Mouse (Mus musculus) CH12.LX (cell line): ENCODE measurements around the gene Zfp202. TPM values are rescaled to one million over a fixed set of nuclear protein-coding genes. Genes with fewer than 3 reads are reported as not detected.

Source experiments
- DNase-seq: peaks from one replicate; pipeline ENCODE4 v3.0.0-alpha.2; 2013; ENCODE audit errors: extremely low read depth
- H3K27ac ChIP-seq: 2 replicates; pipeline ENCODE4 v1.5.1; 2012; ENCODE audit warnings: low read depth, mild to moderate bottlenecking, control low read depth, moderate library complexity; ENCODE audit not compliant: insufficient read depth
- H3K27me3 ChIP-seq: replicated peaks from 2 replicates; pipeline ENCODE3; 2012; ENCODE audit warnings: inconsistent platforms
- H3K36me3 ChIP-seq, 2 experiments: replicated peaks in 1 of 2; 2 replicates each; pipeline versions ENCODE3 to v1.6.1; 2012; ENCODE audit warnings: inconsistent platforms in 1 of 2, low read length in 1 of 2, mild to moderate bottlenecking in 1 of 2, mixed read lengths in 1 of 2, moderate library complexity in 1 of 2; ENCODE audit not compliant: control insufficient read depth in 1 of 2, insufficient read depth in 1 of 2
- H3K4me1 ChIP-seq, 2 experiments: 2 replicates each; pipeline ENCODE4 v1.6.1; 2012; ENCODE audit warnings: inconsistent platforms in 1 of 2, moderate library complexity in 1 of 2; ENCODE audit not compliant: insufficient read depth in 2 of 2, control insufficient read depth in 1 of 2
- H3K4me2 ChIP-seq: 2 replicates; pipeline ENCODE4 v1.6.1; 2012; ENCODE audit warnings: low read depth, mild to moderate bottlenecking, control low read depth; ENCODE audit not compliant: poor library complexity, insufficient read depth, severe bottlenecking
- H3K4me3 ChIP-seq, 3 experiments: fragments of 150-350 bp in 1 of 3; sonication (generic) in 1 of 3; replicated peaks in 1 of 3; 2 replicates each; pipeline versions ENCODE3 to v1.5.1; 2011 to 2012; ENCODE audit warnings: low read depth in 2 of 3, low read length in 2 of 3, mild to moderate bottlenecking in 2 of 3, moderate library complexity in 2 of 3, control low read depth in 1 of 3, improper control_type of control experiment in 1 of 3, inconsistent platforms in 1 of 3, mixed read lengths in 1 of 3; ENCODE audit not compliant: poor library complexity in 1 of 3
- H3K79me2 ChIP-seq: replicated peaks from 2 replicates; pipeline ENCODE4 v1.6.1; 2012; ENCODE audit warnings: mild to moderate bottlenecking, moderate library complexity; ENCODE audit not compliant: control insufficient read depth, poor library complexity, insufficient read depth, severe bottlenecking; ENCODE audit errors: extremely low read depth
- H3K9ac ChIP-seq: 2 replicates; pipeline ENCODE4 v1.6.1; 2012; ENCODE audit warnings: low read depth, mild to moderate bottlenecking, control low read depth, moderate library complexity; ENCODE audit not compliant: insufficient read depth
- H3K9me3 ChIP-seq: replicated peaks from 2 replicates; pipeline ENCODE3; 2012; ENCODE audit warnings: low read length, inconsistent platforms, mixed read lengths
- CHD1 ChIP-seq: IDR thresholded peaks from 2 replicates; pipeline ENCODE4 v1.6.1; 2012; ENCODE audit warnings: low read depth, low read length, improper control_type of control experiment, inconsistent platforms
- CHD2 ChIP-seq: IDR thresholded peaks from 2 replicates; pipeline ENCODE4 v1.6.1; 2011; ENCODE audit warnings: low read length, improper control_type of control experiment
- CTCF ChIP-seq, 2 experiments: IDR thresholded peaks in 1 of 2; conservative IDR thresholded peaks in 1 of 2; 2 replicates each; pipeline ENCODE4 v1.5.1; 2011 to 2012; ENCODE audit warnings: low read depth in 2 of 2, low read length in 2 of 2, improper control_type of control experiment in 1 of 2, inconsistent platforms in 1 of 2, mild to moderate bottlenecking in 1 of 2, moderate library complexity in 1 of 2
- E2F4 ChIP-seq: IDR thresholded peaks from 2 replicates; pipeline ENCODE4 v1.6.1; 2011; ENCODE audit warnings: low read depth, low read length, improper control_type of control experiment; ENCODE audit not compliant: insufficient replicate concordance
- EP300 ChIP-seq: IDR thresholded peaks from 2 replicates; pipeline ENCODE4 v1.6.1; 2011; ENCODE audit warnings: low read length, improper control_type of control experiment
- ETS1 ChIP-seq: conservative IDR thresholded peaks from 2 replicates; pipeline ENCODE4 v1.6.1; 2012; ENCODE audit warnings: low read depth, mild to moderate bottlenecking, inconsistent platforms, low read length, improper control_type of control experiment, moderate library complexity
- IRF4 ChIP-seq: IDR thresholded peaks from 2 replicates; pipeline ENCODE4 v1.6.1; 2014; ENCODE audit warnings: low read depth, mild to moderate bottlenecking, inconsistent platforms, low read length, improper control_type of control experiment
- JUN ChIP-seq: IDR thresholded peaks from 2 replicates; pipeline ENCODE4 v1.6.1; 2011; ENCODE audit warnings: low read depth, mild to moderate bottlenecking, low read length, improper control_type of control experiment, moderate library complexity; ENCODE audit not compliant: insufficient read depth
- JUND ChIP-seq: conservative IDR thresholded peaks from 2 replicates; pipeline ENCODE4 v1.6.1; 2011; ENCODE audit warnings: low read depth, low read length, improper control_type of control experiment
- KAT2A ChIP-seq: IDR thresholded peaks from 2 replicates; pipeline ENCODE4 v1.6.1; 2012; ENCODE audit warnings: low read length, improper control_type of control experiment, inconsistent platforms; ENCODE audit not compliant: insufficient replicate concordance
- MAFK ChIP-seq: IDR thresholded peaks from 2 replicates; pipeline ENCODE4 v1.6.1; 2011; ENCODE audit warnings: low read length, improper control_type of control experiment; ENCODE audit not compliant: insufficient replicate concordance
- MAX ChIP-seq: IDR thresholded peaks from 2 replicates; pipeline ENCODE4 v1.6.1; 2011; ENCODE audit warnings: low read length, improper control_type of control experiment
- MEF2A ChIP-seq: IDR thresholded peaks from 2 replicates; pipeline ENCODE4 v1.6.1; 2014; ENCODE audit warnings: low read depth, mild to moderate bottlenecking, inconsistent platforms, low read length, improper control_type of control experiment, borderline replicate concordance
- PAX5 ChIP-seq: IDR thresholded peaks from 2 replicates; pipeline ENCODE4 v1.6.1; 2012; ENCODE audit warnings: low read length, inconsistent platforms, mixed read lengths
- POLR2A ChIP-seq: IDR thresholded peaks from 2 replicates; pipeline ENCODE4 v1.6.1; 2011; ENCODE audit warnings: low read depth, mild to moderate bottlenecking, improper control_type of control experiment, low read length
- RAD21 ChIP-seq: IDR thresholded peaks from 2 replicates; pipeline ENCODE4 v1.6.1; 2011; ENCODE audit warnings: low read depth, mild to moderate bottlenecking, low read length, improper control_type of control experiment, moderate library complexity
- RCOR1 ChIP-seq: conservative IDR thresholded peaks from 2 replicates; pipeline ENCODE4 v1.6.1; 2012; ENCODE audit warnings: low read depth, mild to moderate bottlenecking, inconsistent platforms, low read length, improper control_type of control experiment
- SIN3A ChIP-seq: IDR thresholded peaks from 2 replicates; pipeline ENCODE4 v1.6.1; 2012; ENCODE audit warnings: low read length, improper control_type of control experiment, inconsistent platforms
- TCF12 ChIP-seq: IDR thresholded peaks from 2 replicates; pipeline ENCODE4 v1.6.1; 2014; ENCODE audit warnings: low read depth, mild to moderate bottlenecking, inconsistent platforms, low read length, improper control_type of control experiment
- ZKSCAN1 ChIP-seq: IDR thresholded peaks from 2 replicates; pipeline ENCODE4 v1.6.1; 2012; ENCODE audit warnings: low read depth, inconsistent platforms, low read length, improper control_type of control experiment, borderline replicate concordance
- ZNF384 ChIP-seq: IDR thresholded peaks from 2 replicates; pipeline ENCODE4 v1.6.1; 2012; ENCODE audit warnings: low read depth, low read length, improper control_type of control experiment, inconsistent platforms
- dilution Hi-C: fragments of 300-500 bp; cut with MboI; formaldehyde crosslinking; loops from 2 replicates; pipeline ENCODE4 v1.14.3; 2020; ENCODE audit warnings: low sequenced_read_pairs; ENCODE audit not compliant: extremely low pct_unique_long_range_greater_than_20kb, extremely low pct_ligation_motif_present
- in situ Hi-C: fragments of 300-500 bp; cut with MboI; formaldehyde crosslinking; loops from 3 replicates; pipeline ENCODE4 v1.14.3; 2019; ENCODE audit warnings: low sequenced_read_pairs, low pct_ligation_motif_present, low pct_unique_long_range_greater_than_20kb, mixed read lengths
- polyA plus RNA-seq: library from polyadenylated mRNA; unstranded; fragments of >175 nt; gene quantifications from 2 replicates; pipeline ENCODE4 v1.2.1, GENCODE M21; 2012; ENCODE audit warnings: low read depth; ENCODE audit not compliant: insufficient read length
- total RNA-seq, 2 experiments: library from RNA; depleted of rRNA; stranded (reverse); fragments of 300-350 nt in 1 of 2; fragments of >200 nt in 1 of 2; gene quantifications; 2 replicates each; pipeline ENCODE4 v1.2.3; 2012 to 2014

Gene Zfp202
- total and polyA plus RNA-seq, 3 experiments = 3.5 to 4.2 (median 3.9) TPM

GRCm38 (mm10) chr9:40192098-40193038 is at the start of gene Zfp202 (continued):
- no peak for TF ChIP-seq MEF2A

- dilution Hi-C loops = no loop called here
- Histone ChIP-seq H3K27me3 (no peaks in the 10 kb centered on the region), H3K27ac (no peak overlapping the region), H3K79me2 (no peaks in the 10 kb centered on the region), H3K9ac (no peak overlapping the region)
- DNase-seq = no peak
- TF ChIP-seq E2F4 = no peak
- no peak for TF ChIP-seq ETS1
- TF ChIP-seq POLR2A = no peak
- TF ChIP-seq SIN3A = no peak
- TF ChIP-seq, all 38 proteins: peak for 0
- H3K4me2 ChIP-seq = no peak overlapping the region
- H3K36me3 ChIP-seq = no peaks in the 10 kb centered on the region
- peaks cover 0 to 2% of the 10 kb centered on the region in 2 experiments; a peak in 2 of 4 replicates for H3K4me1 ChIP-seq
- no peak overlapping the region for H3K4me3 ChIP-seq
- no peaks in the 10 kb centered on the region for H3K9me3 ChIP-seq
- in situ Hi-C loops = no loop called here
Observed at GRCm38 (mm10) chr9:40155118-40155644, 36.9 kb upstream of the Zfp202 start.

GRCm38 (mm10) chr9:40166446-40166845 is 25.7 kb upstream of the Zfp202 start:
- no peaks in the 10 kb centered on the region for H3K36me3 ChIP-seq
- dilution Hi-C loops = no loop called here
- in situ Hi-C loops = no loop called here

More at GRCm38 (mm10) chr9:40166446-40166845, 25.7 kb upstream of the Zfp202 start:
- Histone ChIP-seq H3K9ac (no peak overlapping the region), H3K4me2 (no peak overlapping the region), H3K27me3 (no peaks in the 10 kb centered on the region), H3K4me1 (no peaks in the 10 kb centered on the region), H3K27ac (no peak overlapping the region), H3K9me3 (no peaks in the 10 kb centered on the region), H3K79me2 (no peaks in the 10 kb centered on the region), H3K4me3 (no peak overlapping the region)
- no peak for TF ChIP-seq ZNF384
- TF ChIP-seq SIN3A = no peak
- no peak for TF ChIP-seq MEF2A
- no peak for TF ChIP-seq MAX
- TF ChIP-seq RCOR1 = no peak
- TF ChIP-seq CTCF (conservative IDR thresholded peaks at IDR 0.05 in 1 of 2, IDR thresholded peaks at IDR 0.05 in 1 of 2; ENCODE audit: low read depth in 2 of 2, low read length in 2 of 2) = no peak
- TF ChIP-seq KAT2A = no peak
- TF ChIP-seq CHD2 = no peak
- TF ChIP-seq CHD1 = no peak
- no peak for TF ChIP-seq MAFK
- TF ChIP-seq IRF4 = no peak
- no peak for TF ChIP-seq TCF12
- no peak for TF ChIP-seq EP300
- TF ChIP-seq JUND = no peak
- TF ChIP-seq ZKSCAN1 = no peak
- no peak for TF ChIP-seq JUN
- no peak for TF ChIP-seq PAX5
- no peak for TF ChIP-seq RAD21
- DNase-seq = no peak
